Mouse (Mus musculus) MEL (cell line): ENCODE measurements around the gene Gm11037.

Source experiments
- ELF1 ChIP-seq: IDR thresholded peaks from 2 replicates; pipeline ENCODE4 v1.6.1; 2014; ENCODE audit warnings: low read depth, mild to moderate bottlenecking, inconsistent platforms, low read length, improper control_type of control experiment, moderate library complexity
- KAT2A ChIP-seq: conservative IDR thresholded peaks from 2 replicates; pipeline ENCODE4 v1.6.1; 2012; ENCODE audit warnings: low read depth, low read length, improper control_type of control experiment, inconsistent platforms
- MAFK ChIP-seq: IDR thresholded peaks from 2 replicates; pipeline ENCODE4 v1.6.1; 2011; ENCODE audit warnings: low read depth, mild to moderate bottlenecking, low read length, improper control_type of control experiment, borderline replicate concordance
- MYC ChIP-seq: IDR thresholded peaks from 2 replicates; pipeline ENCODE4 v1.6.1; 2011; ENCODE audit warnings: low read depth, mild to moderate bottlenecking, low read length, improper control_type of control experiment, moderate library complexity
- NELFE ChIP-seq: IDR thresholded peaks from 2 replicates; pipeline ENCODE4 v1.6.1; 2011; ENCODE audit warnings: low read depth, low read length, improper control_type of control experiment
- POLR2A ChIP-seq, 2 experiments: IDR thresholded peaks; 2 replicates each; pipeline ENCODE4 v1.6.1; 2011 to 2012; ENCODE audit warnings: low read length in 2 of 2, mild to moderate bottlenecking in 2 of 2, control low read depth in 1 of 2, improper control_type of control experiment in 1 of 2, low read depth in 1 of 2, moderate library complexity in 1 of 2; ENCODE audit not compliant: control insufficient read depth in 1 of 2, insufficient read depth in 1 of 2, poor library complexity in 1 of 2
- POLR2AphosphoS2 ChIP-seq: IDR thresholded peaks from 2 replicates; pipeline ENCODE4 v1.6.1; 2011; ENCODE audit warnings: low read length, improper control_type of control experiment
- TBP ChIP-seq: IDR thresholded peaks from 2 replicates; pipeline ENCODE4 v1.8.0; 2011; ENCODE audit warnings: low read depth, low read length, improper control_type of control experiment
- USF2 ChIP-seq, 2 experiments: IDR thresholded peaks; 2 replicates each; pipeline ENCODE4 v1.6.1; 2011 to 2012; ENCODE audit warnings: improper control_type of control experiment in 2 of 2, low read length in 2 of 2, borderline replicate concordance in 1 of 2, inconsistent platforms in 1 of 2, low read depth in 1 of 2, mild to moderate bottlenecking in 1 of 2; ENCODE audit not compliant: insufficient read depth in 1 of 2
- ZC3H11A ChIP-seq: IDR thresholded peaks from 2 replicates; pipeline ENCODE4 v1.6.1; 2012; ENCODE audit warnings: low read depth, mild to moderate bottlenecking, inconsistent platforms, low read length, improper control_type of control experiment
- ZKSCAN1 ChIP-seq: IDR thresholded peaks from 2 replicates; pipeline ENCODE4 v1.6.1; 2012; ENCODE audit warnings: low read depth, mild to moderate bottlenecking, inconsistent platforms, low read length, improper control_type of control experiment, moderate library complexity
- ZNF384 ChIP-seq: IDR thresholded peaks from 2 replicates; pipeline ENCODE4 v1.6.1; 2012; ENCODE audit warnings: low read depth, mild to moderate bottlenecking, inconsistent platforms, low read length, improper control_type of control experiment

- no peak for TF ChIP-seq KAT2A
- no peak for TF ChIP-seq USF2 (IDR thresholded peaks at IDR 0.05; ENCODE audit: borderline replicate concordance in 1 of 2, insufficient read depth in 1 of 2, low read depth in 1 of 2, low read length in 2 of 2)
- no peak for TF ChIP-seq MYC
- no peak for TF ChIP-seq ZNF384
- TF ChIP-seq ZC3H11A, result no peak
- no peak for TF ChIP-seq MAFK
- TF ChIP-seq ZKSCAN1, result no peak
- TF ChIP-seq NELFE, result no peak
- no peak for TF ChIP-seq POLR2AphosphoS2
- TF ChIP-seq POLR2A (IDR thresholded peaks at IDR 0.05; ENCODE audit: control insufficient read depth in 1 of 2, insufficient read depth in 1 of 2, low read depth in 1 of 2, low read length in 2 of 2, poor library complexity in 1 of 2), result no peak
- TF ChIP-seq TBP, result no peak
- TF ChIP-seq ELF1, result no peak
These were observed 19.0 kb downstream of the Gm11037 start for GRCm38 (mm10) chr2:131152166-131152730.
